Mouse (Mus musculus) neural tube, embryonic 15.5 days (tissue): ENCODE measurements around the gene Itgad. TPM values are rescaled to one million over a fixed set of nuclear protein-coding genes. Genes with fewer than 3 reads are reported as not detected.

Experiments used
- ATAC-seq: fragments of 200-750 bp; cut with Nextera tagmentation; 2 replicates; pipeline ENCODE4 v1.8.0; 2017; ENCODE audit warnings: mild to moderate bottlenecking, moderate TSS enrichment, moderate library complexity; ENCODE audit not compliant: low FRiP score
- H3K27ac ChIP-seq: fragments of 300-500 bp; sonication (generic); replicated peaks from 2 replicates; pipeline ENCODE4 v1.5.1; 2015; ENCODE audit warnings: mild to moderate bottlenecking, inconsistent platforms
- H3K27me3 ChIP-seq: fragments of 300-500 bp; sonication (generic); replicated peaks from 2 replicates; pipeline ENCODE4 v1.6.1; 2015; ENCODE audit warnings: inconsistent platforms
- H3K36me3 ChIP-seq: fragments of 300-500 bp; sonication (generic); 2 replicates; pipeline ENCODE4 v1.6.1; 2015; ENCODE audit warnings: inconsistent platforms
- H3K4me1 ChIP-seq: fragments of 300-500 bp; sonication (generic); 2 replicates; pipeline ENCODE4 v1.6.1; 2015; ENCODE audit warnings: inconsistent platforms
- H3K4me2 ChIP-seq: fragments of 300-500 bp; sonication (generic); 2 replicates; pipeline ENCODE4 v1.6.1; 2015; ENCODE audit warnings: inconsistent platforms, mild to moderate bottlenecking, moderate library complexity
- H3K4me3 ChIP-seq: fragments of 300-500 bp; sonication (generic); replicated peaks from 2 replicates; pipeline ENCODE4 v1.5.1; 2015; ENCODE audit warnings: mild to moderate bottlenecking, inconsistent platforms
- H3K9ac ChIP-seq: fragments of 300-500 bp; sonication (generic); replicated peaks from 2 replicates; pipeline ENCODE4 v1.6.1; 2015; ENCODE audit warnings: mild to moderate bottlenecking, inconsistent platforms
- H3K9me3 ChIP-seq: fragments of 300-500 bp; sonication (generic); replicated peaks from 2 replicates; pipeline ENCODE4 v1.6.1; 2016; ENCODE audit warnings: inconsistent platforms
- WGBS: fragments of 180-500 bp; shearing (Covaris S2); methylation state at CpG from one replicate; pipeline ENCODE4 v1.1.7; 2015; ENCODE audit warnings: mixed read lengths; 5-methylcytosine and 5-hydroxymethylcytosine counted together
- polyA plus RNA-seq: library from polyadenylated mRNA; unstranded; fragments of >200 nt; fragmentation: Nextera tagmentation; extraction: Ambion mirVana; gene quantifications from 2 replicates; pipeline ENCODE4 v1.2.1, GENCODE M21; 2015

Itgad gene
- polyA plus RNA-seq, 1 experiment from 2014 or later: 0.04 TPM

DNA sequence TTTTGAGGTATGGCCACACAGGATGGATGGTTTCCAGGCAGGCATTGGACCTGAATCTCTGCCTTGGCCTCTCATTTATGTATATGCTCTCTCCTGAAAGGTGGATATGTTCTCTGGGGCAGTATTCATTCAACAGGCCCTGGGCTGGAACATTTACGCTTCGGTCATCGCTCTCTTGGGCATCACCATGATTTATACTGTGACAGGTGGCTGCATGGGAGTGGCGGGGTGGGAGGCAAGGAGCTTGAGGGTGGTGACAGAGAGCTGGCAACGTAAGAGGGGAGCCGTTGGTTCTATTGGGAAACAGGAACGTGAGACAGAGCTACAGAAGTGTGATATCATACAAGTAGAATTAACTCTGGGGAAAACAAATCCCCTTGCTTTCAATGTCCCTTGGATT, 113.6 kb downstream of the Itgad start:
- Histone ChIP-seq H3K4me2 (no peak overlapping the region), H3K9me3 (no peaks in the 10 kb centered on the region), H3K27me3 (no peaks in the 10 kb centered on the region), H3K9ac (no peak overlapping the region), H3K4me1 (no peaks in the 10 kb centered on the region), H3K4me3 (no peak overlapping the region), H3K27ac (no peak overlapping the region), H3K36me3 (peaks cover 9% of the 10 kb centered on the region)
- WGBS: 75% methylated on average over 7 of the region's 7 CpGs
- ATAC-seq: no peak

DNA sequence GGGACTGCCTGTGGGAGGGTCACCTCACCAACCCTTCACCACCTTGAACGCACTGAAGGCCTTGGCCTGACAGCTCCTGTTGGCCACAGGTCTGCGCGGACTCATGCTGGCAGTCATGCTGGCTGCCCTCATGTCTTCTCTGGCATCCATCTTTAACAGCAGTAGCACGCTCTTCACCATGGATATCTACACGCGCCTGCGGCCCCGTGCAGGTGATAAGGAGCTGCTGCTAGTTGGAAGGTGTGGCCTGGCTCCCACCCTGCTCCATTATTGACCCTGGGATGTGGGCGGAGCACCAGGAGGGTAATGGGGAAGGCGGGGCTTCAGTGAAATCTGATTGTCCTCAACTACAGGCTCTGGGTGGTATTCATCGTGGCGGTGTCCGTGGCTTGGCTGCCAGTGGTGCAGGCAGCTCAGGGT, 116.3 kb downstream of the Itgad start:
- no peak overlapping the region for H3K4me3 ChIP-seq
- 52% methylated on average over 13 of the region's 13 CpGs for WGBS
- no peak overlapping the region for H3K4me2 ChIP-seq
- H3K27me3 ChIP-seq: no peaks in the 10 kb centered on the region
- peaks cover 34% of the 10 kb centered on the region for H3K36me3 ChIP-seq
- ATAC-seq: no peak
- H3K4me1 ChIP-seq: no peaks in the 10 kb centered on the region
- no peaks in the 10 kb centered on the region for H3K9me3 ChIP-seq
- H3K9ac ChIP-seq: no peak overlapping the region
- H3K27ac ChIP-seq: no peak overlapping the region

DNA sequence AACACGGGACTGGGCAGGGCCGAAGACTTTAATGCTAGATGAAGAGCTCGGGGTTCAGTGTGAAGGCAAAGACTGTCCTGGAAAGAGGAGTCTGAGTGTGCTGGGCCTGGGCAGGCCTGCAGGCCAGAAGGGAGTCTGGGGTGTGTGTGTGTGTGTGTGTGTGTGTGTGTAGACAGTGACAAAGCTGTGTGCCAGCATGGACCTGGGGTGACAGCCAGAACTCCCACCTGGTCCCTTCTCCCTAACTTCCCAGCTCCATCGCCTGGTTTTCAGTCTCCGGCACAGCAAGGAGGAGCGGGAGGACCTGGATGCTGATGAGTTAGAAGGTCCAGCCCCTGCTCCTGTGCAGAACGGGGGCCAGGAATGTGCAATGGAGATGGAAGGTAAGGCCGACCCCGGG, 117.3 kb downstream of the Itgad start:
- ATAC-seq: no peak
- H3K27ac ChIP-seq: no peak overlapping the region
- no peaks in the 10 kb centered on the region for H3K4me1 ChIP-seq
- peaks cover 37% of the 10 kb centered on the region for H3K36me3 ChIP-seq
- H3K27me3 ChIP-seq: no peaks in the 10 kb centered on the region
- no peaks in the 10 kb centered on the region for H3K9me3 ChIP-seq
- 97% methylated on average over 9 of the region's 9 CpGs for WGBS
- no peak overlapping the region for H3K4me3 ChIP-seq
- H3K9ac ChIP-seq: no peak overlapping the region
- no peak overlapping the region for H3K4me2 ChIP-seq

Other genes with a start within 250 kb of the Itgad start
- 41.3 and 46.1 TPM in 2 replicates for gene Kat8, start 241.9 kb upstream of the Itgad start, polyA plus RNA-seq
- gene Prss8, start 224.3 kb upstream of the Itgad start, polyA plus RNA-seq: 0.40 and 5.1 TPM in 2 replicates
- 13.9 and 16.2 TPM in 2 replicates for gene Prss36, start 207.7 kb upstream of the Itgad start, polyA plus RNA-seq
- 357 and 362 TPM in 2 replicates for gene Fus, start 186.9 kb upstream of the Itgad start, polyA plus RNA-seq
- 8.0 and 46.9 TPM in 2 replicates for gene Pycard, start 160.5 kb upstream of the Itgad start, polyA plus RNA-seq
- 0.31 and 0.40 TPM in 2 replicates for gene Trim72, start 150.4 kb upstream of the Itgad start, polyA plus RNA-seq
- 1.2 and 1.7 TPM in 2 replicates for gene Itgam, start 91.7 kb upstream of the Itgad start, polyA plus RNA-seq
- not detected in 2 replicates for gene Gm49368, start 91.7 kb upstream of the Itgad start, polyA plus RNA-seq
- 0.08 and 0.19 TPM in 2 replicates for gene Itgax, start 24.8 kb upstream of the Itgad start, polyA plus RNA-seq
- 4.3 and 8.2 TPM in 2 replicates for gene Cox6a2, start 52.0 kb downstream of the Itgad start, polyA plus RNA-seq
- gene Armc5, start 83.0 kb downstream of the Itgad start, polyA plus RNA-seq: 13.8 and 14.0 TPM in 2 replicates
- gene 9130023H24Rik, start 83.7 kb downstream of the Itgad start, polyA plus RNA-seq: 6.4 and 6.6 TPM in 2 replicates
- gene Tgfb1i1, start 92.4 kb downstream of the Itgad start, polyA plus RNA-seq: 28.4 and 50.2 TPM in 2 replicates
- 0.10 TPM in 1 of 2 replicates, not detected in the other for gene Slc5a2, start 111.3 kb downstream of the Itgad start, polyA plus RNA-seq
- gene BC017158, start 143.8 kb downstream of the Itgad start, polyA plus RNA-seq: 22.7 and 25.7 TPM in 2 replicates